Mouse (Mus musculus): ENCODE measurements around the gene Ttc23l. TPM values are rescaled to one million over a fixed set of nuclear protein-coding genes. Genes with fewer than 3 reads are reported as not detected.
"Not testable (repeated sequence)": the region's sequence is repeated elsewhere in the genome, so short reads cannot be mapped to it uniquely, and the experiment has no call there.

The Ttc23l gene
- total RNA-seq, 2 experiments from 2014 or later: not detected

DNA sequence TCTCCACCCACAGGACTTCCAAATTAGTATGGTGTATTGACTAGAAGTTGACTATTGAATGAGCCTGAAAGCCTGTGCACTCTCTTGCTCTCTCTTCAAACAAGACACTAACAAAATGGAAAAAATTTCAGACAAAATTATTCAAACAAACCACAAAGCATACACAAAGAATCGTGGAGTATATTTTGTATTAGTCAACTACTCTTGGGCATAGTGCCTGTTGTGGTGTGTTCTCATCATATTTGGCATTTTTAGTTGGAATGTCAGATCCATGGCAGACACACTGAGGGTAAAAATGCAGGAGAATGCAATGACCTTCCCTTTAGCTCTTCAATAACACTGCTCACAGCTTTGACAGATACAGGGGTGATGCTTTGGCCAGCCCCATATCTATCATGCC lies 32.6 kb downstream of the Ttc23l start:
- DNase-seq (ENCODE audit: low spot score in 2 of 2): no peak

- no peak for DNase-seq (ENCODE audit: low spot score in 2 of 2)
These were observed 43.3 kb downstream of the Ttc23l start for GRCm38 (mm10) chr15:10515166-10515565.

DNA sequence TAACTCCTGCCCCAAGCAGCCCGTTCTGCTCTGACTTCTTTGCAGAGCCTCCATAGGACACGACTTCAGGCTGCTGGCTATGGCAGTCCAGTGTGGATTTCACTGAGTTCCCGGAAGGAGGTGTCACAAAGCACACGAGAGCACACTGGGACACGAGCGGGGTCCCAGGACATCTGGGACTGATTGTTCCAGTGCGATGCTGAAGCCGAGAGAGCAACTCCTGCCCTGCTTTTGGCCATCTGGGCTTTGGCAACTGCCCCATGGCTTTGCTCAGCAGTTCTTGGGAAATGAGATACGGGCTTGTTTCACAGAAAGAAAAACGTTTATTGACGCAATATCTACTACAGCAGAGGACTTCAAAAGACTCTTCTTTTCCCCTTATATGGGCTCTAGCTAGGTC lies 52.4 kb downstream of the Ttc23l start:
- no peak for DNase-seq (ENCODE audit: low spot score in 2 of 2)

DNA sequence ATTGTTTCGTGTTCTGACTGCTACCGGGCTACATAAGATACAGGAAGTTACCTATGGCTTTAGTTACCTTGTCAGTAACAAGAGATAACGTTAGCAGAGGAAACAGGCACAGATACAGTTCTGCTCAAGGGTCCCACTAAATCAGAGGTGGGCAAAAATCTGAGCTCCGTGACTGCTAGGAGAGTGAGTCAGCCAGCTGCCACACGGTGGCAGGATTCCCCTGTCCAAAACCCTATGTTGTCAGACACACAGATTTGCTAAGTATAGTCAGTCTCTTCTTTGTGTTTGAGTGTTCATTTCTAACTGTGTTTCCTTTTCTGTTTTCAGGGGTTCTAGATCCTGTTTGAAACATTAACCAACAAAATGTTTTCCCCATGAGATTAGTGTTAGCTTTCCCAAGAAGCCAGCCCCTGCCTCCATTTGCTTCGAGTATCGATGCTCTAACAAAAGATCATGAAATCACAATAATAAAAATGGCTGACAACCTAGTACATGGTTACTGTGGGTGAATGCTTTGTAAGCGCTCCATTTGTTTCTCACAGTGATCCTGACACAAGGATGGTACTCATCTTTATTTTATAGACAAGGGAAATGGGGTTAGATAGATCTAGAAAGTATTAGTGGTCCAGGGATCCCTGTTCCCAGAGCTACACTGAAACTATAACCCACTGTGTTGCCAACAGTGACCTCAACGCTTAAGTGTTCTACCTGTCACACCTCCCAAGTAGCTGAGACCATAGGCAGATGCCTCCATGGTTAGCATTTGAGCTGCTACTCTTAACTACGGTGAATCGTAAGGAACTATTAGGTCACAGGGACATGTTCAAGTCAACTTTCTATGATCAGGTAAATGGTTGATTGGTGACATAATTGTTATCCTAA lies 57.4 kb downstream of the Ttc23l start:
- no peak for DNase-seq (ENCODE audit: low spot score in 2 of 2)

- DNase-seq (ENCODE audit: low spot score in 2 of 2): no peak
These were observed 58.4 kb downstream of the Ttc23l start for GRCm38 (mm10) chr15:10500035-10500434.

GRCm38 (mm10) chr15:10499593-10499992 lies 58.9 kb downstream of the Ttc23l start:
- no peak for DNase-seq (ENCODE audit: low spot score in 2 of 2)

DNA sequence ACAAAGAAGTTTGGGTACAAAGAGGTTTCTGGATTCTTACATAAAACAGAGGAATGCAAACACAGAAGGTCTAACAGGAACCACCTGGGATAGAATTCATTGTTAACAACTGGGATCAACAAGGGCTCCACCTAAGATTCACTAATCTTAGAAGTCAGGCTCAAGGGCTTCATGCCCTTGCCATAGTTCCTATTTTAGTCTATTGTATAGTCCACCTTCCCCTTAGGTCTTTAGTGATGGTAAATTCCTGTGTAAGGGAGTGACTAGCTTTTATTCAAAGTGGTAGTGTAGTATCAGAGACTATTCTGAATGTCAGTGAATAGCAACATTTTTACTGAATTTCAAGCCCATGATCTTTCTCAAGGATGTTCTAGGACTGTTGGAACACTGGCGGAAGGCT lies 61.8 kb downstream of the Ttc23l start:
- not testable (repeated sequence) for DNase-seq (ENCODE audit: low spot score in 2 of 2)

DNA sequence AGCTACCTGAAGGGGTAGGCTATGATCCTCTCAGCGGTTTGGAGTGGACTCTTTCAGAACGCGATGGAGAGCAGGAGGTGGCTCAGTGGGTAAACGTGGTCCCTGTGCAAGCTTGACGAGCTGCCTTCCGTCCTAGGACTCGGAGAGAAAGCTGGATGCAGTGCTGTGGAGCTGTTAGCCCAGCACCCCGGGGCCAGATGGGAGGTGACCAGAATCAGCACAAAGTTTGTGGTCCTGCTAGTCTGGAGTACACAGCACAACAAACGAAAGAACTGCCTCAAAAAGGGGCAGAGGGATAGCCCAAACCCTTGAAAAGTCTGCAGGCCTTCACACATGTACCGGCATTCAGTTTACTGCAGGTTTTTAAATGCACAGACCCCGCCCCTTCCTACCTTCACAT lies 62.5 kb downstream of the Ttc23l start:
- DNase-seq (ENCODE audit: low spot score in 2 of 2): no peak

GRCm38 (mm10) chr15:10490101-10490500 lies 68.4 kb downstream of the Ttc23l start:
- no peak for DNase-seq (ENCODE audit: low spot score in 2 of 2)

DNA sequence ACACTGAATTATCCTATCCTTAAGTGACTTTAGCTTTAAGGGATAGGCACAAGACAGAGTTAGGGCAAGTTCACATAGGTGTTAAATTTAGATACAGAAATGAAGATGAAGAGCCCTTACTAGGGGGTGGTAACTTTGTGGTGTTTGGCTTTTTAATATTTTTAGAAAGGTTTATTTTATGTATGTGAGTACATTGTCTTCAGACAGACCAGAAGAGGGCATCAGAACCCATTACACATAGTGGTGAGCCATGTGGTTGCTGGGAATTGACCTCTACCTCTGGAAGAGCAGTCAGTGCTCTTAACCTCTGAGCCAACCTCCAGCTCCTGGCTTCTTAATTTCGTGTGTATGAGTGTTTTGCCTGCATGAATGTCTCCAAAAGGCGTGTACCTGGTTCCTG lies 71.2 kb downstream of the Ttc23l start:
- no peak for DNase-seq (ENCODE audit: low spot score in 2 of 2)

GRCm38 (mm10) chr15:10486365-10486839 lies 72.1 kb downstream of the Ttc23l start:
- no peak for DNase-seq (ENCODE audit: low spot score in 2 of 2)

GRCm38 (mm10) chr15:10485484-10486364 lies 72.7 kb downstream of the Ttc23l start, which contains the start of the genes Brix1 and Rad1:
Brix1 (minus strand) TSS chr15:10485947.
Rad1 (plus strand) TSS chr15:10486018.
- peak; percentile 86 to 87 for DNase-seq (ENCODE audit: low spot score in 2 of 2)

GRCm38 (mm10) chr15:10470941-10471340 lies 87.5 kb downstream of the Ttc23l start:
- no peak for DNase-seq (ENCODE audit: low spot score in 2 of 2)

DNA sequence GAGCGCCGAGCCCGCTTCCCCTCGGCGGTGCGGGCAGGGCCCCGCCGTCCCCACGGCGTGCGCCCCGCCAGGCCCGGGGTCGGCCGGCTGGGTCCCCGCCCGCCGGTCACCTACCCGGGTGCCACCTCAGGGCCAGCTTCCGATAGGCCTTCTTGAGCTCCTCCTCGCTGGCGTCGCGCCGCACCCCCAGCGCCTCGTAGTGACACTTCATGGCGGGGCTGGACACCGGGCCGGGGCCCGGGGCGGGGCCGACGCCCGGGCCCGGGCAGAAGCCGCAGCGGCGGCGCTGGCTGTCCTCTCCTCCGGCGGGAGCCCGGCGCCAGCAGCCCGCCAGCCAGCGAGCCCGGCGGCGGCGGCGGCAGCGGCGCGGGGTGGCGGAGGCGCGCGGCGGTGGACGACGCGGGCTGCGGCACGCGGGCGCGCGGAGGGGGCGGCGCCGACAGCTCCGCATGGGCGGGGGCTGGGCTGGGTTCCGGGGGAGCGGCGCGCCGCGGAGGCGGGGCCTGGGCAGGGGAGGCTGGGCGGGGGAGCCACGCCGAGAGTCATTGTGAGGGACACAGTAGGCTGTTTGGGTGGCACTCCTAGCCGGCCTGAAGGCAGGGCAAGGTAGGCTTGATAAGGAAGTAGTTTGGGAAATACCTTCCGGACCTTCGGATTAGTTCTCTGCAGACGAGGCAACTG lies 88.2 kb downstream of the Ttc23l start, which contains the start of gene Dnajc21:
TSS of gene Dnajc21 (minus strand) at position 366 of the 681 bp plus-strand sequence.
- DNase-seq (ENCODE audit: low spot score in 2 of 2): peak; percentile 69 to 75

DNA sequence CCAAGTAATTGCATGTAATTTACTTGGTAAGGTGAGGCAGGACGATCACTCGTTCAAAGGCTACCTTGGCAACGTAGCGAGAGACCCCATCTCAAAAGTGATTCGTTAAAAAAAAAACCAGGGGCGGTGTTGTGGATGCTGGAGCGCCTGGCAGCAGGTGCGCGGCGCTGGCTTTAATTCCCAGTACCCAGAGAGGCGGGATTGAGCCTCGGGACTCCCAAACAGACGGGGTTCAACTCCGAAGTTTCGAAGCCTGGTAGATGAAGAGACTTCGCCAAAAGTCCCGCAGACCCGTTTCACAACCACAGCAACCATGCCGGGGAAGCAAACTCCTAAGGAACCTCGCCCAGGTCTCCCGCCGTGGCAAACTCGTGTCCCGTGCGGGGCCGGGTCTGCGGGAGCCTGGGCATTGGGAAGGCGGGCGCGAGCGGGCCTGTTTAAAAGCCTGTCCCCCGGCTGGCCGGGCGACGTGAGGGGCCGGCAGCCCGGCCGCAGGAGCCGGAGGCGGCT lies 88.8 kb downstream of the Ttc23l start:
- peak; percentile 11 to 24 for DNase-seq (ENCODE audit: low spot score in 2 of 2)

- no peak for DNase-seq (ENCODE audit: low spot score in 2 of 2)
These were observed 89.7 kb downstream of the Ttc23l start for GRCm38 (mm10) chr15:10468761-10469160.

GRCm38 (mm10) chr15:10464678-10465077 lies 93.8 kb downstream of the Ttc23l start:
- no peak for DNase-seq (ENCODE audit: low spot score in 2 of 2)

DNA sequence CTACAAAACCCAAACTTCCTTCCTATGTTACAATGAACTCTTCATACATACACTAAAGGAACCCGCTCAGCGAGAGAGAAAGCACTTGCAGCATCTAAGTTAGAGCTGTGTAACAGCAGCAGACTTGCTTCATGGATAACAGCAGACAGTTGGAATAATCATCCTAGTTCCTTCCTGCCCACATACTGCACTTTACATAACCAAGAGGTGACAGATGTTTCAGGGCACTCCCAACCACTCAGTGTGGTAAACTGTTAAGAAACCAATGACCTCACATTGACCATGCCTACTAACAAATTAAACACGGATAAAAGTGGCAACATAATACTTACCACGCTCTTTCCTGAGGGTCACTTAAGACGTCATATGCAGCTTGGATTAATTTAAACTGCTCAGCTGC lies 94.9 kb downstream of the Ttc23l start:
- DNase-seq (ENCODE audit: low spot score in 2 of 2): no peak

DNA sequence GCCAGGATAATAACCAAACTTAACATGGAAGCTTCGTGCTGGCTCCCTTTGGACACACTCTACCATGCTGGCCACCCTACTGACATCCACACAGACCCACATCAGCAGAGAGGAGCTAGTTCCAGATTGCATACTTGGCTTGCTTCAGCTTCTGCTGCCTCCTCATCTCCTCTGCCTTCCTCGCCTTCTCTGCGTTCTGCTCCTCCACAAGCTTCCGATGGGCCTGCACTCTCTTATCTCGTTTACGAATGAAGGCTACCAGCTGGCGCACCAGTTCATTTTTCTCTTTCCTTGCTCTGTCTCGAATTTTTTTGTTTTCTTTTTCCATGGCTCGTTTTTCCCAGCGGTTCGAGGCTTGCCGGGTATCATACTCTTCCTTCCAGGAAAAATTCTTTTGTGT lies 97.5 kb downstream of the Ttc23l start:
- no peak for DNase-seq (ENCODE audit: low spot score in 2 of 2)

Measured in adrenal gland, postnatal 4 days (tissue).